Mouse (Mus musculus): ENCODE data around the gene Slc25a47. TPM values are rescaled to one million over a fixed set of nuclear protein-coding genes. Genes with fewer than 3 reads are reported as not detected.

The Slc25a47 gene
- total RNA-seq (2021) (1 to 10 TPM; 6.5 to 7.1 TPM), polyA plus RNA-seq (2012; rRNA removed) (10.5 and 15.0 TPM in 2 replicates)
- long read RNA-seq, result 0 reads

- peak; percentile 59; the same call in 1 of the 2 replicates for TF ChIP-seq EP300 (IDR thresholded peaks at IDR 0.05; ENCODE audit: insufficient read depth, low read depth, low read length)
- peak; percentile 48 for TF ChIP-seq CTCF (IDR thresholded peaks at IDR 0.05)
- TF ChIP-seq POLR2A (IDR thresholded peaks at IDR 0.05; ENCODE audit: insufficient read depth, low read depth, low read length), result no peak
- DNase-seq, result peak; percentile 97 to 99
- H3K79me2 ChIP-seq (replicated peaks; ENCODE audit: control insufficient read depth, insufficient read depth, low read length), result no peaks in the 10 kb centered on the region; the same call in 1 of the 2 replicates
- under 1% methylated on average over 53 of the region's 53 CpGs for WGBS
- no peaks in the 10 kb centered on the region for H3K36me3 ChIP-seq (ENCODE audit: control insufficient read depth, insufficient read depth, low read length)
- intact Hi-C loops (cut with DNase I), result loop anchor here (2.0 kb wide), 2 partner anchors 25 to 41 kb away; no protein-coding TSS in a partner anchor
- H3K4me3 ChIP-seq, result peak within 1 kb of the TSS; percentile 72
- peak within 1 kb of the TSS; percentile 82 for H3K9ac ChIP-seq (ENCODE audit: low read depth, low read length)
- H3K4me1 ChIP-seq (ENCODE audit: control insufficient read depth, insufficient read depth, low read length), result peaks cover 11% of the 10 kb centered on the region
- H3K27ac ChIP-seq, result peak within 1 kb of the TSS; percentile 95
- H3K27me3 ChIP-seq (ENCODE audit: control insufficient read depth, insufficient read depth, low read length), result no peaks in the 10 kb centered on the region
Observed at GRCm38 (mm10) chr12:108835840-108836409, at the start of gene Slc25a47, which contains the start of gene Slc25a29. TSS of gene Slc25a47 (plus strand) at chr12:108836046. TSS of gene Slc25a29 (minus strand) at chr12:108835883.

GRCm38 (mm10) chr12:108787329-108787728, 48.5 kb upstream of the Slc25a47 start:
- Histone ChIP-seq H3K36me3 (ENCODE audit: control insufficient read depth, insufficient read depth, low read length) (peaks cover 3% of the 10 kb centered on the region), H3K9ac (ENCODE audit: low read depth, low read length) (no peak overlapping the region), H3K79me2 (replicated peaks; ENCODE audit: control insufficient read depth, insufficient read depth, low read length) (peaks cover 7% of the 10 kb centered on the region; the same call in 1 of the 2 replicates), H3K27me3 (ENCODE audit: control insufficient read depth, insufficient read depth, low read length) (no peaks in the 10 kb centered on the region), H3K27ac (no peak overlapping the region), H3K4me3 (no peak overlapping the region), H3K4me1 (ENCODE audit: control insufficient read depth, insufficient read depth, low read length) (no peaks in the 10 kb centered on the region)
- TF ChIP-seq EP300 (IDR thresholded peaks at IDR 0.05; ENCODE audit: insufficient read depth, low read depth, low read length) (no peak), CTCF (IDR thresholded peaks at IDR 0.05) (no peak), POLR2A (IDR thresholded peaks at IDR 0.05; ENCODE audit: insufficient read depth, low read depth, low read length) (no peak)
- intact Hi-C loops (cut with DNase I), result no loop called here
- DNase-seq, result no peak
- 81% methylated on average over 2 of the region's 2 CpGs for whole genome bisulfite sequencing

- Histone ChIP-seq H3K4me1 (ENCODE audit: control insufficient read depth, insufficient read depth, low read length) (no peaks in the 10 kb centered on the region), H3K27ac (peak overlapping the region; percentile 94), H3K36me3 (ENCODE audit: control insufficient read depth, insufficient read depth, low read length) (peaks cover 9% of the 10 kb centered on the region), H3K4me3 (peak overlapping the region; percentile 65), H3K27me3 (ENCODE audit: control insufficient read depth, insufficient read depth, low read length) (no peaks in the 10 kb centered on the region), H3K9ac (ENCODE audit: low read depth, low read length) (peak overlapping the region; percentile 85), H3K79me2 (replicated peaks; ENCODE audit: control insufficient read depth, insufficient read depth, low read length) (peaks cover 6% of the 10 kb centered on the region)
- intact Hi-C loops (cut with DNase I), result loop anchor here (2.0 to 10.0 kb wide), 3 partner anchors 27 to 607 kb away; partner anchors contain the start of genes Wars and Wdr25
- under 1% methylated on average over 52 of the region's 52 CpGs for WGBS
- DNase-seq, result peak; percentile 86 to 87
- TF ChIP-seq CTCF (IDR thresholded peaks at IDR 0.05) (peak; percentile 12; the same call in 1 of the 2 replicates), EP300 (IDR thresholded peaks at IDR 0.05; ENCODE audit: insufficient read depth, low read depth, low read length) (no peak), POLR2A (IDR thresholded peaks at IDR 0.05; ENCODE audit: insufficient read depth, low read depth, low read length) (peak; percentile 47)
Observed at GRCm38 (mm10) chr12:108792152-108792545, 43.7 kb upstream of the Slc25a47 start.

GRCm38 (mm10) chr12:108792546-108793452, 43.0 kb upstream of the Slc25a47 start, which contains the start of gene Yy1:
TSS of gene Yy1 (plus strand) at chr12:108792973.
- intact Hi-C loops (cut with DNase I), result loop anchor here (2.0 to 10.0 kb wide), 3 partner anchors 28 to 608 kb away; partner anchors contain the start of genes Wars and Wdr25
- peaks cover 6% of the 10 kb centered on the region for H3K79me2 ChIP-seq (replicated peaks; ENCODE audit: control insufficient read depth, insufficient read depth, low read length)
- under 1% methylated on average over 101 of the region's 127 CpGs for WGBS
- H3K27me3 ChIP-seq (ENCODE audit: control insufficient read depth, insufficient read depth, low read length), result no peaks in the 10 kb centered on the region
- H3K36me3 ChIP-seq (ENCODE audit: control insufficient read depth, insufficient read depth, low read length), result peaks cover 9% of the 10 kb centered on the region
- H3K4me3 ChIP-seq, result peak within 1 kb of the TSS; percentile 93
- peak; percentile 98 to 99 for DNase-seq
- TF ChIP-seq EP300 (IDR thresholded peaks at IDR 0.05; ENCODE audit: insufficient read depth, low read depth, low read length) (no peak), CTCF (IDR thresholded peaks at IDR 0.05) (0 out of 2 replicates have a peak, but pooled peaks have one; percentile 6), POLR2A (IDR thresholded peaks at IDR 0.05; ENCODE audit: insufficient read depth, low read depth, low read length) (peak; percentile 76)
- H3K9ac ChIP-seq (ENCODE audit: low read depth, low read length), result peak within 1 kb of the TSS; percentile 100
- H3K4me1 ChIP-seq (ENCODE audit: control insufficient read depth, insufficient read depth, low read length), result no peaks in the 10 kb centered on the region
- peak within 1 kb of the TSS; percentile 94 for H3K27ac ChIP-seq

- Histone ChIP-seq H3K27me3 (ENCODE audit: control insufficient read depth, insufficient read depth, low read length) (no peaks in the 10 kb centered on the region), H3K9ac (ENCODE audit: low read depth, low read length) (peak overlapping the region; percentile 95), H3K27ac (peak overlapping the region; percentile 92), H3K4me1 (ENCODE audit: control insufficient read depth, insufficient read depth, low read length) (no peaks in the 10 kb centered on the region), H3K4me3 (peak overlapping the region; percentile 93), H3K36me3 (ENCODE audit: control insufficient read depth, insufficient read depth, low read length) (peaks cover 9% of the 10 kb centered on the region), H3K79me2 (replicated peaks; ENCODE audit: control insufficient read depth, insufficient read depth, low read length) (peaks cover 3% of the 10 kb centered on the region)
- intact Hi-C loops (cut with DNase I), result loop anchor here (2.0 to 10.0 kb wide), 3 partner anchors 29 to 609 kb away; partner anchors contain the start of genes Wars and Wdr25
- no peak for TF ChIP-seq EP300 (IDR thresholded peaks at IDR 0.05; ENCODE audit: insufficient read depth, low read depth, low read length)
- TF ChIP-seq CTCF (IDR thresholded peaks at IDR 0.05), result no peak
- DNase-seq, result peak; percentile 41 to 53
- 1% methylated on average over 52 of the region's 71 CpGs for WGBS
Observed at GRCm38 (mm10) chr12:108793453-108793941, 42.3 kb upstream of the Slc25a47 start.

Measured in heart, adult 2 months (tissue).